Mouse (Mus musculus) midbrain, embryonic 13.5 days (tissue): ENCODE measurements around the gene Spred3. TPM values are rescaled to one million over a fixed set of nuclear protein-coding genes. Genes with fewer than 3 reads are reported as not detected.
A peak's percentile ranks its signal among the peaks of the same experiment; 100 is the strongest.

Experiments used
- ATAC-seq: fragments of 200-750 bp; cut with Nextera tagmentation; 2 replicates; pipeline ENCODE4 v1.8.0; 2017; ENCODE audit warnings: mild to moderate bottlenecking, moderate TSS enrichment, moderate library complexity
- H3K27ac ChIP-seq: fragments of 300-500 bp; sonication (generic); 2 replicates; pipeline ENCODE4 v1.5.1; 2015; ENCODE audit warnings: inconsistent platforms, mild to moderate bottlenecking, moderate library complexity
- H3K27me3 ChIP-seq: fragments of 300-500 bp; sonication (generic); 2 replicates; pipeline ENCODE4 v1.6.1; 2015; ENCODE audit warnings: mild to moderate bottlenecking, inconsistent platforms
- H3K36me3 ChIP-seq: fragments of 300-500 bp; sonication (generic); 2 replicates; pipeline ENCODE4 v1.6.1; 2015; ENCODE audit warnings: mild to moderate bottlenecking, inconsistent platforms
- H3K4me1 ChIP-seq: fragments of 300-500 bp; sonication (generic); replicated peaks from 2 replicates; pipeline ENCODE4 v1.6.1; 2015; ENCODE audit warnings: inconsistent platforms
- H3K4me2 ChIP-seq: fragments of 300-500 bp; sonication (generic); replicated peaks from 2 replicates; pipeline ENCODE4 v1.6.1; 2015; ENCODE audit warnings: moderate library complexity, mild to moderate bottlenecking, inconsistent platforms
- H3K4me3 ChIP-seq: fragments of 300-500 bp; sonication (generic); replicated peaks from 2 replicates; pipeline ENCODE4 v1.5.1; 2015; ENCODE audit warnings: mild to moderate bottlenecking, inconsistent platforms
- H3K9ac ChIP-seq: fragments of 300-500 bp; sonication (generic); replicated peaks from 2 replicates; pipeline ENCODE4 v1.6.1; 2015; ENCODE audit warnings: mild to moderate bottlenecking, inconsistent platforms
- H3K9me3 ChIP-seq: fragments of 300-500 bp; sonication (generic); 2 replicates; pipeline ENCODE4 v1.6.1; 2016; ENCODE audit warnings: mild to moderate bottlenecking, inconsistent platforms
- WGBS: fragments of 180-500 bp; shearing (Covaris S2); methylation state at CpG from one replicate; pipeline ENCODE4 v1.1.7; 2015; 5-methylcytosine and 5-hydroxymethylcytosine counted together
- polyA plus RNA-seq: library from polyadenylated mRNA; unstranded; fragments of >200 nt; fragmentation: Nextera tagmentation; extraction: Ambion mirVana; gene quantifications from 2 replicates; pipeline ENCODE4 v1.2.1, GENCODE M21; 2015

The Spred3 gene
- polyA plus RNA-seq, 1 experiment from 2014 or later = 9.4 TPM

- Histone ChIP-seq H3K27ac (no peak overlapping the region), H3K9me3 (no peaks in the 10 kb centered on the region), H3K4me1 (peaks cover 44% of the 10 kb centered on the region), H3K9ac (peak overlapping the region; percentile 70), H3K36me3 (peaks cover 9% of the 10 kb centered on the region), H3K27me3 (peaks cover 21% of the 10 kb centered on the region), H3K4me3 (peak overlapping the region; percentile 67), H3K4me2 (peak overlapping the region; percentile 66)
- no peak for ATAC-seq
- WGBS = 10% methylated on average over 19 of the region's 19 CpGs
Measured at GRCm38 (mm10) chr7:29167656-29168055, 2.6 kb downstream of the Spred3 start.

- no peaks in the 10 kb centered on the region for H3K9me3 ChIP-seq
- H3K36me3 ChIP-seq = peaks cover 29% of the 10 kb centered on the region
- no peak overlapping the region for H3K4me2 ChIP-seq
- H3K4me3 ChIP-seq = no peak overlapping the region
- no peak for ATAC-seq
- H3K27ac ChIP-seq = no peak overlapping the region
- 17% methylated on average over 9 of the region's 9 CpGs for WGBS
- H3K4me1 ChIP-seq = peaks cover 9% of the 10 kb centered on the region
- H3K27me3 ChIP-seq = peaks cover 23% of the 10 kb centered on the region
- H3K9ac ChIP-seq = no peak overlapping the region
Measured at GRCm38 (mm10) chr7:29162750-29163525, 7.3 kb downstream of the Spred3 start.

- Histone ChIP-seq H3K4me3 (no peak overlapping the region), H3K36me3 (peaks cover 29% of the 10 kb centered on the region), H3K9me3 (no peaks in the 10 kb centered on the region), H3K27me3 (peaks cover 22% of the 10 kb centered on the region), H3K4me2 (no peak overlapping the region), H3K27ac (no peak overlapping the region), H3K9ac (no peak overlapping the region), H3K4me1 (peaks cover 2% of the 10 kb centered on the region)
- WGBS = 83% methylated on average over 5 of the region's 5 CpGs
- ATAC-seq = no peak
Measured at GRCm38 (mm10) chr7:29162294-29162693, 7.9 kb downstream of the Spred3 start.

GRCm38 (mm10) chr7:29158264-29158663 lies 11.9 kb downstream of the Spred3 start:
- H3K4me1 ChIP-seq = peaks cover 15% of the 10 kb centered on the region
- H3K9ac ChIP-seq = no peak overlapping the region
- H3K4me3 ChIP-seq = no peak overlapping the region
- H3K9me3 ChIP-seq = no peaks in the 10 kb centered on the region
- WGBS = 3% methylated on average over 5 of the region's 5 CpGs
- ATAC-seq = no peak
- H3K4me2 ChIP-seq = no peak overlapping the region
- H3K27ac ChIP-seq = no peak overlapping the region
- H3K36me3 ChIP-seq = peaks cover 25% of the 10 kb centered on the region
- peaks cover 22% of the 10 kb centered on the region for H3K27me3 ChIP-seq

- Histone ChIP-seq H3K27ac (peak within 1 kb of the TSS; percentile 93), H3K4me2 (peak within 1 kb of the TSS; percentile 97), H3K9me3 (no peaks in the 10 kb centered on the region), H3K9ac (peak within 1 kb of the TSS; percentile 80), H3K36me3 (peaks cover 6% of the 10 kb centered on the region), H3K4me3 (peak within 1 kb of the TSS; percentile 86), H3K4me1 (peaks cover 15% of the 10 kb centered on the region), H3K27me3 (peaks cover 22% of the 10 kb centered on the region)
- peak; percentile 85 for ATAC-seq
- 3% methylated on average over 66 of the region's 68 CpGs for WGBS
Measured at GRCm38 (mm10) chr7:29155838-29156782, 14.1 kb downstream of the Spred3 start, which contains the start of gene Fam98c. Fam98c (minus strand) TSS chr7:29156234.

- Histone ChIP-seq H3K36me3 (no peaks in the 10 kb centered on the region), H3K9me3 (no peaks in the 10 kb centered on the region), H3K4me1 (peaks cover 15% of the 10 kb centered on the region), H3K27ac (peak overlapping the region; percentile 93), H3K4me2 (peak overlapping the region; percentile 97), H3K27me3 (peaks cover 22% of the 10 kb centered on the region), H3K4me3 (peak overlapping the region; percentile 86), H3K9ac (peak overlapping the region; percentile 80)
- peak; percentile 90 for ATAC-seq
- WGBS = 6% methylated on average over 37 of the region's 37 CpGs
Measured at GRCm38 (mm10) chr7:29155196-29155837, 14.9 kb downstream of the Spred3 start.

- H3K4me2 ChIP-seq = no peak overlapping the region
- no peaks in the 10 kb centered on the region for H3K9me3 ChIP-seq
- no peaks in the 10 kb centered on the region for H3K36me3 ChIP-seq
- peaks cover 14% of the 10 kb centered on the region for H3K27me3 ChIP-seq
- H3K4me3 ChIP-seq = no peak overlapping the region
- H3K9ac ChIP-seq = no peak overlapping the region
- no peak overlapping the region for H3K27ac ChIP-seq
- ATAC-seq = no peak
- WGBS = 96% methylated on average over 14 of the region's 14 CpGs
- peaks cover 15% of the 10 kb centered on the region for H3K4me1 ChIP-seq
Measured at GRCm38 (mm10) chr7:29154018-29154720, 16.0 kb downstream of the Spred3 start.

- WGBS = 71% methylated on average over 10 of the region's 10 CpGs
Measured at GRCm38 (mm10) chr7:29151486-29151885, 18.7 kb downstream of the Spred3 start.

GRCm38 (mm10) chr7:29148771-29149170 lies 21.4 kb downstream of the Spred3 start:
- ATAC-seq = no peak
- WGBS = 90% methylated on average over 15 of the region's 15 CpGs

More at GRCm38 (mm10) chr7:29151486-29151885, 18.7 kb downstream of the Spred3 start:
- Histone ChIP-seq H3K9me3 (no peaks in the 10 kb centered on the region), H3K27me3 (no peaks in the 10 kb centered on the region), H3K4me2 (no peak overlapping the region), H3K9ac (no peak overlapping the region), H3K27ac (no peak overlapping the region), H3K36me3 (no peaks in the 10 kb centered on the region), H3K4me3 (no peak overlapping the region), H3K4me1 (peaks cover 11% of the 10 kb centered on the region)
- no peak for ATAC-seq

GRCm38 (mm10) chr7:29146625-29147367 lies 23.4 kb downstream of the Spred3 start:
- ATAC-seq = no peak
- WGBS = 87% methylated on average over 7 of the region's 7 CpGs
- no peaks in the 10 kb centered on the region for H3K9me3 ChIP-seq

More at GRCm38 (mm10) chr7:29148771-29149170, 21.4 kb downstream of the Spred3 start:
- Histone ChIP-seq H3K4me3 (no peak overlapping the region), H3K4me2 (no peak overlapping the region), H3K9me3 (no peaks in the 10 kb centered on the region), H3K27ac (no peak overlapping the region), H3K36me3 (no peaks in the 10 kb centered on the region), H3K4me1 (no peaks in the 10 kb centered on the region), H3K27me3 (no peaks in the 10 kb centered on the region), H3K9ac (no peak overlapping the region)

GRCm38 (mm10) chr7:29144006-29144405 lies 26.2 kb downstream of the Spred3 start:
- no peaks in the 10 kb centered on the region for H3K9me3 ChIP-seq
- no peak overlapping the region for H3K9ac ChIP-seq
- no peak overlapping the region for H3K27ac ChIP-seq
- no peaks in the 10 kb centered on the region for H3K4me1 ChIP-seq
- H3K36me3 ChIP-seq = no peaks in the 10 kb centered on the region
- H3K4me3 ChIP-seq = no peak overlapping the region
- no peak for ATAC-seq
- H3K4me2 ChIP-seq = no peak overlapping the region
- 90% methylated on average over 4 of the region's 4 CpGs for WGBS
- H3K27me3 ChIP-seq = no peaks in the 10 kb centered on the region

More at GRCm38 (mm10) chr7:29146625-29147367, 23.4 kb downstream of the Spred3 start:
- no peak overlapping the region for H3K4me2 ChIP-seq
- no peak overlapping the region for H3K4me3 ChIP-seq
- no peaks in the 10 kb centered on the region for H3K27me3 ChIP-seq
- no peaks in the 10 kb centered on the region for H3K4me1 ChIP-seq
- H3K9ac ChIP-seq = no peak overlapping the region
- H3K36me3 ChIP-seq = no peaks in the 10 kb centered on the region
- no peak overlapping the region for H3K27ac ChIP-seq
